Mouse (Mus musculus) neural tube, embryonic 10.5 days (tissue): Measurements from ENCODE around the gene Olfr547.
"Not testable (repeated sequence)": the region's sequence is repeated elsewhere in the genome, so short reads cannot be mapped to it uniquely, and the experiment has no call there.

ENCODE experiments used
- DNase-seq: peaks from one replicate; pipeline ENCODE4 v3.0.0-alpha.2; 2017; ENCODE audit warnings: low spot score; ENCODE audit errors: extremely low spot score

The Olfr547 gene

DNA sequence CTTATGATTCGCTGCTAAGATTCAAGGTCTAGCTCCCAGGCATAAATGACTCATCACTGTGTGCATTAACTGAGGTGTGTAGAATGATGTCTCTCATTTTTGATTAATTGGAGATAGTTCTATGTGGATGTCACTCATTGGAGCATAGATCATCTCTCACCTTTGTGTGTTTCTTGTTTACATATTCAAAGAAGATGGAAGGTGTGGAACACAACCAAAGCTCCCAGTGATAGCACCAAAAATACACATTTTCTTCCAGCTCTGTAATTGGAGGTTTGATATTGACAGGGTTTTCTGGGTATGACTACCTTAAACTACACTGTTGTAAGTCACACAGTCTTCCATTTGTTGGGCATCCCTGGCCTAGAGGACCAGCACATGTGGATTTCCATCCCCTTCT lies at the start of gene Olfr547:
Gene Olfr547, plus strand, starts transcription at position 301 of the 400 bp plus-strand sequence.
- DNase-seq = no peak

DNA sequence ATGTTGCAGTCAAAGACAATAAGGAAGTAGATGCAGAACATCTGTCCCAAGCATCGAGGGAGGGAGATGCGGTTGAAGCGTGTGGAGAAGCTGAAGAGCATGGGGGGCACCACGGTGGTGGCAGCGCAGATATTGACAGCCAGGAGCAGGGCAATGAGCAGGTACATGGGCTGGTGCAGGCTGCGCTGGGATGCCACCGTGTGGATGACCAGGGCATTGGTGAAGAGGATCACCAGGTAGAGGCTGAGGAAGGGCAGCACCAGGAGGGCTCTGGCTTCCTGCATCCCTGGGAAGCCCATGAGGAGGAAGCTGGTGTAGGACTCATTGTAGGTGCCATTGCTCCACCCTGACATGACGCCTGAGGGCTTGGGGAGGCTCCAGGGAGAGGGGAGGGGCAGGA lies 49.8 kb upstream of the Olfr547 start:
- not testable (repeated sequence) for DNase-seq

- no peak for DNase-seq
Observed at GRCm38 (mm10) chr7:102486105-102486504, 48.4 kb upstream of the Olfr547 start.

- no peak for DNase-seq
Observed at GRCm38 (mm10) chr7:102488161-102488560, 46.4 kb upstream of the Olfr547 start, which contains the start of gene Olfr544. TSS of gene Olfr544 (minus strand) at chr7:102488313.

DNA sequence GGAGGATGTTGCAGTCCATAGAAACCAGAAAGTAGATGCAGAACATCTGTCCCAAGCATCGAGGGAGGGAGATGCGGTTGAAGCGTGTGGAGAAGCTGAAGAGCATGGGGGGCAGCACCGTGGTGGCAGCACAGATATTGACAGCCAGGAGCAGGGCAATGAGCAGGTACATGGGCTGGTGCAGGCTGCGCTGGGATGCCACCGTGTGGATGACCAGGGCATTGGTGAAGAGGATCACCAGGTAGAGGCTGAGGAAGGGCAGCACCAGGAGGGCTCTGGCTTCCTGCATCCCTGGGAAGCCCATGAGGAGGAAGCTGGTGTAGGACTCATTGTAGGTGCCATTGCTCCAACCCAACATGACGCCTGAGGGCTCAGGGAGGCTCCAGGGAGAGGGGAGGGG lies 40.1 kb upstream of the Olfr547 start:
- DNase-seq = not testable (repeated sequence)

DNA sequence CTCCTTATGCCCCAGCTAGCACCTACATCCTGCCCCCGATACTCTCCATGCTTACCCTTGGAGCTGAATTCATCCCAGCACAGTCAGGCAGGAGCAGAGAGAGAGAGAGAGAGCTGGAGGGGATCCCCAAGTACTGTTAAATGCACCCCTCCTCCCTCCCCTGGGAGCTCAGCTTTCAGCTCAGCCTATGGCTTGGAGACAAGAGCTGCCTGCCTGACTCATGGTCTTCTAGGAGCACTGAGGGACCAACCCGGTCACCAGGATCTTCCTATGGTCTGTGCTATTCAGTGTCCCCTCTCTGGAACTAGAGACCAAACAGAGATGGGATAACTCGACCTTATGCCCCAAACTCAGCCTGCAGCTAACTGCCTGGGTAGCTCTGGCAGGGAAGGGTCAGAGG lies 35.1 kb upstream of the Olfr547 start, which contains the start of gene Olfr545:
Gene Olfr545, minus strand, starts transcription at position 101 of the 400 bp plus-strand sequence.
- DNase-seq = no peak

GRCm38 (mm10) chr7:102501986-102502385 lies 32.6 kb upstream of the Olfr547 start:
- no peak for DNase-seq

DNA sequence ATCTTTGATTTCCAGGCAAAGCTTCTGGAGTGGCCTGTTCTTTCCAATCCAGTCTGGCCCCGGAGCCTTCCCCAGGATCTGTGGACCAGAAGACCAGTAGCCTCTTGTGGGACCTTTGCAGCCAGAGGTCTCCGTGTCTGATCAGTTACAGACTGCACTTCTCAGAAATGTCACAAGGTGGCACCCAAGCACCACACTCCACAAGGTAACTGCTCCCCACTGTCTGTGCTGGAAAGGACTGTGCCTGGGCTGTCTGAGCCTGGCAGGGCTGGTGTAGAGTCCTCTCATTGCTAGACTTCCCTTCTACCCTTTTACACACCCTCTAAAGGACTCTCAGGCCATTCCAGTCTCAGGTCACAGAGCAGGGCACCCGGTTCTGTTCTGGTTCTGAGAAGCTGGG lies 27.7 kb upstream of the Olfr547 start:
- DNase-seq = peak; percentile 75

DNA sequence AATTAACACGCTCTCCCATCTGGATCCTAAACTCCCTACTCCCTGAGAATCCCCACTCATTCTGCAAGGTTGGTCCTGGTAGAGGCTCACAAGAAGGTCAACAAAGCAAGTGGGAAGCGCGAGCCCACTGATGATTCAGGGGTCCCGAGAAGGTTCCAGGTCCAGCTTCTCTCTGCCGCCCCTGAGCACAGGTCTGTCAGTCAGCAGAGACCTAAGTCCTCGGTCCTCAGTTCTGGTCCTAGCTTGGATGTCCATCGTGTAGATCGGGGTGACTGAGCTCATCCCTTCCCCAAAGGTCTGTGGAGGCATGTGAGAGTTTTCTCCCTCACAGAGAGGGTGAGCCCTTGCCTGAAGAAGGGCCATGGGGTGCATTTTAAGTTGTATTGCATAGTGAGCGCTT lies 26.5 kb upstream of the Olfr547 start:
- no peak for DNase-seq

DNA sequence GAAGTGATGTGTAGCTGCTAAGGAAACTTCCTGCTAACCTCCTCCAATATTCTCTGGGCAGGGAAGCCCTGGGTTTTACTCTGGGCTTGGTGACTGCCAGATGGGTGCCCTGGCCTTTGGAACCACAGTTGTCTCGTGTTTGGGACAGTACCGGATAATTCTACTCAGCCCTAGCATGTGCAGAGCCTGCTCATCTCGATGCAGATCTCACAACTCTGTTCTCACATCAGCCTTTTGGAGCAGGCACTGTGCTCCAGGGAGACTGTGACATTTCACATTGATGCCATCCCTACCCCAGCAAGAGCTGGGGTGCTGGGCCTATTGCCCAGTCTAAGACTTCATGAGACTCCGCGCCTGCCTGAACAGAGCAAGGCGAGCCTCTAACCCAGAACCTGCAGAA lies 25.9 kb upstream of the Olfr547 start:
- no peak for DNase-seq

DNA sequence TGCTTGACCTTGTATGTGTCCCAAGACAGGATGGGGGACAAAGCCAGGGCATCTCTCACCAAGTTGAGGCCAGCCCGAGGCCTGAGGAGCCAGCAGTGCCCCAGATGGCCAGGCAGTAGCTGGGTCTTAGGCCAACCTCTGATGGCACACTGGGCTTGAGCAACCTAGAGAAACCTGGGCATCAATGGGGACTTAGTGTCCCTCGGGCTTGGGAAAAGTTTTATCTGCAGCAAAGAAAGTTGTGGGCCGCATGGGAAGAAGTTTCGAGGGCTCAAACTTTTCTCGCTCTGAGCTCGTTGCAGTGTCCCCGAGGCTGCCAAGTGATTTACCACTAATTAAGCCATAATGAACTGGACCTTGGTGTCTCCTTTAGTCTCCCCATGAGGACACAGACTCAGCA lies 24.8 kb upstream of the Olfr547 start:
- DNase-seq = no peak

DNA sequence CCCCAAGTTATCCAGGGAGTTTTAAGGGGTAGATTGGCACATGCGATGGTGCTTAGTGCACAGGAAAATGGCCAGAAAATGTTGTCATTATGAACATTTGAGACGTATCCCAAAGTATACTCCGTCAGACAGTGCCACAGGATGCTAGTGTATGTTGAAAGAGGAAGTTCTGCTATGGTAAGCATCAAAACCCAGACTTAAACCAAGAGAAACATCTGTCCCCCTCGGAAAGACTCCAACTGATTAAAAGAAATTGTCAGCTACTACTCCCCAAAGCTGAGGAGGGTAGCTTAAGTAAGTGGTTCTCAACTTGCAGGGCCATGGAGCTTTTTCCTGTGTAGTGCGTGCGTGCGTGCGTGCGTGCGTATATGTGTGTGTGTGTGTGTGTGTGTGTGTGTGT lies 22.6 kb upstream of the Olfr547 start:
- DNase-seq = no peak

- peak; percentile 89 for DNase-seq
Observed at GRCm38 (mm10) chr7:102512814-102513435, 21.6 kb upstream of the Olfr547 start.

DNA sequence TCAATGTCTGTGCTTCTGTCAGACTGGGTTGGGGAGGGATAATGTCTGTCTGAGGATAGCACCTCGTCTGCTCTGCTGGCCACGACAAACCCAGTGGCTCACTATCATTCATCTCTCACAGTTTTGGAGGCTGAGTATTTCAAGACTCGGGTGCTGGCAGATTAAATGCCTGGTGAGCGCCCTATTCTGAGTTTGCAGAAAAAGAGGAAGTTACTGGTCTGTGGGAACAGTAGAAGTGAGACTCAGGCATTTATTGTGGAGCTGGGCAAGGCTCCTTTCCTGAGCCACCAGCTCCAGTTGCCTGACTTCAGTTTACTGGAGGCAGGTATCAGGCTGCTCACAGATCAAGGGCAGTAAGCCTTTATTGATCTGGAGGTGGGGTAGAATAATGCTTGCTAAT lies 20.4 kb upstream of the Olfr547 start:
- DNase-seq = no peak

DNA sequence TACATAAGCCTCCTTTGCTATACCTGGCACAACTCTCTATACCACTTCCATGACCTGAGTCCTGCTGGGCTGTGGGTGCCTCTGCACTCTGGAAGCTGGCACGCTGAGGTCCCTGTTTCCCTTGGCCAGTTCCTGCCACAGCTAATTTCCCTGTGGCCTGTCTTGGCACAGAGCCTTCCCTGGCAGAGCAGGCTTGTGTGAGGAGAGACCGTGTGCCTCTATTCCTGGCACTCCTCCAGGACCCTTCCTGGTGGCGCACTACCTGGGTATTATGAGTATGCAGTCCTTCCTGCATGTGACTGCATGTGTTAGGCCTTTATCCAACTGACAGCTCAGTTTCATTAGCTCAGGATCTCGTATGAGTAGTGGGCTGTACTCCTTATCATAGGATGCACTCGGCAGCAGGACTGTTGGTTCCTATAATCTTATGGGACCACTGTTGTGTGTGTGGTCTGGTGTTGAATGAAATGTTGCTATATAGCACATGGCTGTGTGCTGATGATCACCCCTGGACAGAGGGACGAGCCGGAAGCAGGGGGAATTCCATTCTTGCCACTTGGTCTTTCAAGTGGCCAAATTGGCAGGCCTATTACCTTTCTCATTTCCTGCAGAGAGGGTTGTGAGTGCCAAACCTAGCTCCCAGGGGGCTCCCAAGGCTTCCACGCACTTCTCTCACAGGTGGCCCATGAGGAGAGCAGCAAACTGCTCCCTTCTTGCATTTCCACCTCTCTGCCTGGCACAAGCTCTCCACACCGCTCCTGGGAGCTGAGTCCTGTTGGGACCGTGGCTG lies 18.1 kb upstream of the Olfr547 start:
- no peak for DNase-seq

DNA sequence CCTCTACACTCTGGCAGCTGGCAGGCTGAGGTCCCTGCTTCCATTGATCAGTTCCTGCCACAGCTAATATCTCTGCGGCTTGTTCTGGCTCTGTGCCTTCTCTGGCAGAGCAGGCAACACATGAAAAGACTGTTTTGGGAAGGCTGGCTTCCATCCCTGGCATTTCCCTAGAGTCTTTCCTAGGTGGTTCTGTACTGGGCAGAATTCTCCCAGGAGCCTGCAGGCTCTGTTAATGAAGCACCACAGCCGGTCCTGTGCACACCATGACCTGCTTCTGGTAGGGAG lies 17.6 kb upstream of the Olfr547 start:
- no peak for DNase-seq

- DNase-seq = no peak
Observed at GRCm38 (mm10) chr7:102529052-102529451, 5.5 kb upstream of the Olfr547 start.

DNA sequence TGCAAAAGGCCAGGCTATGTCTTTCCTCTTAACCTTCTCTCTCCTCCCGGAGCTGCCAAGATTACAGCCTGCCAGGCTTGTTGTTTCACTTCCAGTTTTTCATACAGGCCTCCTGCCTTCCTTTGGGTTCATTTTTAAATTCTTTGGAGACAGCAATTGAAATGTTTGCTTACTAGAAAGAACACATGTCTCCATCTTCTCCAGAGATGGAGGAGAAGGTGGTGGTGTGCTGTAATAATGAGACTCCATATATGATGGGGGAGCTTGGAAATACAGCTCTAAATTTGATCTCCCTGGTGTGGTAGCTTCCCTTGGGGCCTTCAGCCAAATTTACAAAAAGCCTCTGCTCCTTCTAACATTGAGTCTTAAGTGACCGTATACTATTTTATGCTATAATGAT lies 6.0 kb downstream of the Olfr547 start, which contains the start of gene Olfr548-ps1:
Gene Olfr548-ps1, plus strand, starts transcription at position 301 of the 400 bp plus-strand sequence.
- DNase-seq = no peak

- no peak for DNase-seq
Observed at GRCm38 (mm10) chr7:102541251-102541650, 6.7 kb downstream of the Olfr547 start.

GRCm38 (mm10) chr7:102549570-102549969 lies 15.0 kb downstream of the Olfr547 start, which contains the start of gene Olfr549:
TSS of gene Olfr549 (plus strand) at chr7:102549870.
- no peak for DNase-seq

- DNase-seq = no peak
Observed at GRCm38 (mm10) chr7:102553279-102553678, 18.7 kb downstream of the Olfr547 start.
